9 mouse cellular contexts compared by ENCODE assay signal in genomic region chr2:91929936-91930335, GRCm38 (mm10). TPM values are rescaled to one million over a fixed set of nuclear protein-coding genes. Genes with fewer than 3 reads are reported as not detected.
A peak's percentile ranks its signal among the peaks of the same experiment; 100 is the strongest.
DNase-seq lines count a peak whose midpoint lies in the region; ATAC-seq and TF ChIP-seq lines count a peak whose summit lies in the region.
"Had no signal": no experiment of that assay in that cellular context is flagged by ENCODE, and none has a peak within 500 bp of the region (broad histone marks: within the 10 kb centered on the region; RNA-seq: fewer than 3 reads in every experiment).

No protein-coding gene starts in this region.

- TF ChIP-seq POLR2A in thymus, adult 2 months (IDR thresholded peaks at IDR 0.05; ENCODE audit: control insufficient read depth, extremely low read depth, insufficient read depth, low read length, poor library complexity): no peak
- no peak for TF ChIP-seq POLR2A in heart, adult 2 months (IDR thresholded peaks at IDR 0.05; ENCODE audit: insufficient read depth, low read depth, low read length)
- no peak for TF ChIP-seq POLR2A in kidney, adult 2 months (IDR thresholded peaks at IDR 0.05; ENCODE audit: low read depth, low read length)

- H3K4me3 ChIP-seq in thymus, adult 2 months (ENCODE audit: control insufficient read depth, insufficient read depth, low read length): no peak overlapping the region
- H3K4me3 ChIP-seq in heart, adult 2 months: no peak overlapping the region
- no peak overlapping the region for H3K4me3 ChIP-seq in kidney, adult 2 months (ENCODE audit: insufficient read depth, low read depth, low read length)
- H3K4me3 ChIP-seq in lung, postnatal 0 days (ENCODE audit: low read depth, low read length): no peak overlapping the region
- H3K4me3 ChIP-seq: erythroblast, embryonic 14.5 days had no signal

- peak; percentile 68; the same call in 1 of the 2 replicates for TF ChIP-seq CTCF in thymus, adult 2 months (IDR thresholded peaks at IDR 0.05; ENCODE audit: borderline replicate concordance, control insufficient read depth, extremely low read depth, insufficient read depth, low read length, poor library complexity)
- TF ChIP-seq CTCF in heart, adult 2 months (IDR thresholded peaks at IDR 0.05): peak; percentile 78
- TF ChIP-seq CTCF in kidney, adult 2 months (conservative IDR thresholded peaks at IDR 0.05; ENCODE audit: insufficient read depth, insufficient read length, low read depth, low read length): peak; percentile 75
- TF ChIP-seq CTCF in lung, postnatal 0 days (IDR thresholded peaks at IDR 0.05): peak; percentile 82

- H3K9me3 ChIP-seq in lung, postnatal 0 days (ENCODE audit: low read length): no peaks in the 10 kb centered on the region

- peak; percentile 27; the same call in 1 of the 2 replicates for ATAC-seq in lung, postnatal 0 days
- ATAC-seq in inflammation-experienced regulatory T-cells, adult 6 months: no peak

- peaks cover 23% of the 10 kb centered on the region for H3K36me3 ChIP-seq in thymus, adult 2 months (ENCODE audit: control insufficient read depth, insufficient read depth, low read length)
- H3K36me3 ChIP-seq in heart, adult 2 months (ENCODE audit: control insufficient read depth, insufficient read depth, low read length): no peaks in the 10 kb centered on the region
- no peaks in the 10 kb centered on the region for H3K36me3 ChIP-seq in kidney, adult 2 months (ENCODE audit: control insufficient read depth, insufficient read depth, low read length)
- H3K36me3 ChIP-seq in lung, postnatal 0 days (ENCODE audit: insufficient read depth, low read length): peaks cover 5% of the 10 kb centered on the region; the same call in 1 of the 2 replicates
- peaks cover 8% of the 10 kb centered on the region for H3K36me3 ChIP-seq in splenic B cell, adult 2 months (ENCODE audit: control insufficient read depth, insufficient read depth, low read length, poor library complexity, severe bottlenecking)

- no peak overlapping the region for H3K27ac ChIP-seq in thymus, adult 2 months (ENCODE audit: control insufficient read depth, insufficient read depth, low read length)
- no peak overlapping the region for H3K27ac ChIP-seq in heart, adult 2 months
- H3K27ac ChIP-seq in kidney, adult 2 months (ENCODE audit: insufficient read depth, low read depth, low read length): no peak overlapping the region
- H3K27ac ChIP-seq in lung, postnatal 0 days (ENCODE audit: low read length): no peak overlapping the region

- intact Hi-C loops in heart, adult 2 months (cut with DNase I): loop anchor here (10.0 kb wide), 1 partner anchor 325 kb away; no protein-coding TSS in a partner anchor

- no peak for TF ChIP-seq EP300 in heart, adult 2 months (IDR thresholded peaks at IDR 0.05; ENCODE audit: insufficient read depth, low read depth, low read length)
- TF ChIP-seq EP300 in lung, postnatal 0 days (IDR thresholded peaks at IDR 0.05): no peak

- H3K27me3 ChIP-seq in thymus, adult 2 months (ENCODE audit: control insufficient read depth, insufficient read depth, low read length): no peaks in the 10 kb centered on the region; the same call in 1 of the 2 replicates
- no peaks in the 10 kb centered on the region for H3K27me3 ChIP-seq in heart, adult 2 months (ENCODE audit: control insufficient read depth, insufficient read depth, low read length)
- no peaks in the 10 kb centered on the region for H3K27me3 ChIP-seq in kidney, adult 2 months (replicated peaks; ENCODE audit: control insufficient read depth, insufficient read depth, low read length)
- H3K27me3 ChIP-seq in lung, postnatal 0 days (replicated peaks; ENCODE audit: insufficient read depth, low read length): no peaks in the 10 kb centered on the region; the same call in 1 of the 2 replicates
- H3K27me3 ChIP-seq in splenic B cell, adult 2 months (ENCODE audit: control insufficient read depth, insufficient read depth, low read length, poor library complexity, severe bottlenecking): no peaks in the 10 kb centered on the region

- H3K4me1 ChIP-seq in thymus, adult 2 months (replicated peaks; ENCODE audit: control insufficient read depth, insufficient read depth, low read length): peaks cover 32% of the 10 kb centered on the region
- no peaks in the 10 kb centered on the region for H3K4me1 ChIP-seq in heart, adult 2 months (ENCODE audit: control insufficient read depth, insufficient read depth, low read length)
- H3K4me1 ChIP-seq in kidney, adult 2 months (ENCODE audit: control insufficient read depth, insufficient read depth, low read length): peaks cover 8% of the 10 kb centered on the region; the same call in 1 of the 2 replicates
- H3K4me1 ChIP-seq in lung, postnatal 0 days (ENCODE audit: insufficient read depth, low read depth, low read length): peaks cover 13% of the 10 kb centered on the region; the same call in 1 of the 2 replicates

- no peak overlapping the region for H3K9ac ChIP-seq in heart, adult 2 months (ENCODE audit: low read depth, low read length)
- H3K9ac ChIP-seq in lung, postnatal 0 days (replicated peaks; ENCODE audit: low read depth): no peak overlapping the region

- H3K4me2 ChIP-seq in lung, postnatal 0 days (replicated peaks; ENCODE audit: low read depth, low read length): peak overlapping the region; percentile 61

- no peaks in the 10 kb centered on the region for H3K79me2 ChIP-seq in heart, adult 2 months (replicated peaks; ENCODE audit: control insufficient read depth, insufficient read depth, low read length)

- 34% methylated on average over 12 of the region's 12 CpGs for WGBS in thymus, adult 2 months
- WGBS in heart, adult 2 months: 20% methylated on average over 12 of the region's 12 CpGs
- WGBS in kidney, adult 2 months: 21% methylated on average over 12 of the region's 12 CpGs
- 15% methylated on average over 12 of the region's 12 CpGs for WGBS in lung, postnatal 0 days

- DNase-seq in thymus, adult 2 months: peak; percentile 56
- DNase-seq in thymus, postnatal 25 days: no peak
- peak; percentile 72 for DNase-seq in cerebellum, adult 8-10 months
- DNase-seq in heart, adult 2 months: peak; percentile 23 to 38
- peak; percentile 71 for DNase-seq in kidney, adult 2 months
- DNase-seq in lung, postnatal 0 days (ENCODE audit: low spot score): peak; percentile 79
- DNase-seq in splenic B cell, adult 2 months (ENCODE audit: low read depth, low spot score): peak; percentile 67

RNA-seq across cellular contexts. Expression of gene Mdk, which starts 2.2 kb away (rescaled TPM):
- polyA plus RNA-seq in thymus, adult 2 months (2012; rRNA removed): 12.0 and 17.7 TPM in 2 replicates
- 1 to 10 TPM; 2.5 to 2.8 TPM for total RNA-seq in heart, adult 2 months (2021)
- polyA plus RNA-seq in heart, adult 2 months (2012; rRNA removed): 4.1 and 5.4 TPM in 2 replicates
- 76.0 and 80.1 TPM in 2 replicates for polyA plus RNA-seq in kidney, adult 2 months (2012; rRNA removed)
- 101 and 104 TPM in 2 replicates for polyA plus RNA-seq in lung, postnatal 0 days (2015; fragmentation: Nextera tagmentation; extraction: Ambion mirVana)
- polyA plus RNA-seq in inflammation-experienced regulatory T-cells, adult 6 months (2017; shearing (Covaris generic)): 1 to 10 TPM; 1.5 to 2.2 (median 1.5) TPM

RNA-seq across cellular contexts. Expression of gene Chrm4, which starts 2.9 kb away (rescaled TPM):
- polyA plus RNA-seq in thymus, adult 2 months (2012; rRNA removed): 0.80 and 0.87 TPM in 2 replicates
- not detected for total RNA-seq in heart, adult 2 months (2021)
- polyA plus RNA-seq in heart, adult 2 months (2012; rRNA removed): 0.14 and 0.29 TPM in 2 replicates
- polyA plus RNA-seq in kidney, adult 2 months (2012; rRNA removed): 0.11 TPM in 1 of 2 replicates, not detected in the other
- 0.12 and 0.16 TPM in 2 replicates for polyA plus RNA-seq in lung, postnatal 0 days (2015; fragmentation: Nextera tagmentation; extraction: Ambion mirVana)
- 1 to 10 TPM in 1 of 3 experiments, under 1 TPM in 1, not detected in 1; 0.23 to 1.9 TPM for polyA plus RNA-seq in inflammation-experienced regulatory T-cells, adult 6 months (2017; shearing (Covaris generic))

RNA-seq across cellular contexts. Expression of gene Gm9821, which starts 15.6 kb away (rescaled TPM):
- 0.08 TPM in 1 of 2 replicates, not detected in the other for polyA plus RNA-seq in thymus, adult 2 months (2012; rRNA removed)
- not detected for total RNA-seq in heart, adult 2 months (2021)
- not detected in 2 replicates for polyA plus RNA-seq in heart, adult 2 months (2012; rRNA removed)
- polyA plus RNA-seq in kidney, adult 2 months (2012; rRNA removed): not detected in 2 replicates
- polyA plus RNA-seq in lung, postnatal 0 days (2015; fragmentation: Nextera tagmentation; extraction: Ambion mirVana): 0.14 and 0.35 TPM in 2 replicates
- 1 to 10 TPM in 1 of 3 experiments, under 1 TPM in 2; 0.78 to 1.8 (median 0.83) TPM for polyA plus RNA-seq in inflammation-experienced regulatory T-cells, adult 6 months (2017; shearing (Covaris generic))
- polyA plus RNA-seq: erythroblast, embryonic 14.5 days had no signal

RNA-seq across cellular contexts. Expression of gene Dgkz, which starts 45.7 kb away (rescaled TPM):
- polyA plus RNA-seq in thymus, adult 2 months (2012; rRNA removed): 1,103 and 1,229 TPM in 2 replicates
- total RNA-seq in heart, adult 2 months (2021): 10 to 100 TPM; 35.5 to 37.5 TPM
- polyA plus RNA-seq in heart, adult 2 months (2012; rRNA removed): 102 and 118 TPM in 2 replicates
- 106 and 119 TPM in 2 replicates for polyA plus RNA-seq in kidney, adult 2 months (2012; rRNA removed)
- 50.7 and 54.0 TPM in 2 replicates for polyA plus RNA-seq in lung, postnatal 0 days (2015; fragmentation: Nextera tagmentation; extraction: Ambion mirVana)
- polyA plus RNA-seq in inflammation-experienced regulatory T-cells, adult 6 months (2017; shearing (Covaris generic)): 100 to 1,000 TPM in 2 of 3 experiments, 10 to 100 TPM in 1; 89.4 to 181 (median 130) TPM
